Mouse (Mus musculus): Measurements from ENCODE around the gene Gapdh. TPM values are rescaled to one million over a fixed set of nuclear protein-coding genes. Genes with fewer than 3 reads are reported as not detected.

Gapdh gene
- total RNA-seq (2014; rRNA removed) (2,711 and 2,736 TPM in 2 replicates), polyA plus RNA-seq (2015; fragmentation: Nextera tagmentation; extraction: Ambion mirVana) (1,874 and 1,919 TPM in 2 replicates)

DNA sequence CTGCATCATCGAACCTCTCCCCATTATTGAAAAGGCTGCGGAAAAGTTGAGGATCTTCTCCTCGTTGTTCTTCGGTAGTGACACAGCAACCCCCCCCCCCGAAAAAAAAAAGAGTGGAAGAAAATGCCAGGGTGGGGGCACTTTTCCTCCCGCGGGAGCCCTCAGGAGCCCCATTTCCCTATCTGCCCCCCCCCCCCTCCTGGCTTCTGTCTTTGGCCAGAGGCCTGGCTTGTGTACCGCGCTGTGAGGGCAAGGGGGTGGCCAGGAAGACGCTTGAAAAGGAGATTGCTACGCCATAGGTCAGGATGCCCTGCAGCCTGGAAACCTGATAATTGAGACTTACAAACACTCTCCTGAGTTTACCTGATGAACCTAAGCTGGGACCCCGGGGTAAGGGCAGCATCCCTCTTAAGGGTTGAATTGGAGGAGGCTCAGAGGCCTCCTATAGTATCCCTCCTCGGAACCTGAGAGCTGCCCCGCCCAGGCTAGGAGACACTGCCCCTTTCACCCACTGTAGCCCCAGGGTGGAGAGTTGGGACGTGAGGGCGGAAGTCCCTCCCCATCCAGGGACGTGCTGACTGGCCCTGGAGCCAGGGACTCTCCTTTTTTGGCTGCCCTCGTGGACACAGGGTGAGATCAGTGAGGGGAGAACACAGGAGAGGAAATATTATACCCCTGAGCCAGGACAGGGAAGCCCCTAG, at the start of gene Gapdh:
TSS of gene Gapdh (minus strand) at position 417 of the 701 bp plus-strand sequence.
- peak within 1 kb of the TSS; percentile 90 for H3K27ac ChIP-seq
- H3K36me3 ChIP-seq (ENCODE audit: insufficient read depth, low read length): peaks cover 33% of the 10 kb centered on the region
- H3K9ac ChIP-seq (replicated peaks; ENCODE audit: low read length): peak within 1 kb of the TSS; percentile 78
- H3K9me3 ChIP-seq (ENCODE audit: low read length): no peaks in the 10 kb centered on the region
- H3K4me2 ChIP-seq (ENCODE audit: low read depth, low read length): peak within 1 kb of the TSS; percentile 77
- peak; percentile 19 for ATAC-seq
- no peak for TF ChIP-seq CTCF (IDR thresholded peaks at IDR 0.05; ENCODE audit: low read depth)
- peak; percentile 71 for DNase-seq (ENCODE audit: low spot score)
- peak within 1 kb of the TSS; percentile 65 for H3K4me3 ChIP-seq (ENCODE audit: low read length)
- H3K27me3 ChIP-seq (ENCODE audit: insufficient read depth, low read length): no peaks in the 10 kb centered on the region
- peaks cover 23% of the 10 kb centered on the region; the same call in 1 of the 2 replicates for H3K4me1 ChIP-seq (ENCODE audit: insufficient read depth, low read length)
- under 1% methylated on average over 17 of the region's 18 CpGs for WGBS

DNA sequence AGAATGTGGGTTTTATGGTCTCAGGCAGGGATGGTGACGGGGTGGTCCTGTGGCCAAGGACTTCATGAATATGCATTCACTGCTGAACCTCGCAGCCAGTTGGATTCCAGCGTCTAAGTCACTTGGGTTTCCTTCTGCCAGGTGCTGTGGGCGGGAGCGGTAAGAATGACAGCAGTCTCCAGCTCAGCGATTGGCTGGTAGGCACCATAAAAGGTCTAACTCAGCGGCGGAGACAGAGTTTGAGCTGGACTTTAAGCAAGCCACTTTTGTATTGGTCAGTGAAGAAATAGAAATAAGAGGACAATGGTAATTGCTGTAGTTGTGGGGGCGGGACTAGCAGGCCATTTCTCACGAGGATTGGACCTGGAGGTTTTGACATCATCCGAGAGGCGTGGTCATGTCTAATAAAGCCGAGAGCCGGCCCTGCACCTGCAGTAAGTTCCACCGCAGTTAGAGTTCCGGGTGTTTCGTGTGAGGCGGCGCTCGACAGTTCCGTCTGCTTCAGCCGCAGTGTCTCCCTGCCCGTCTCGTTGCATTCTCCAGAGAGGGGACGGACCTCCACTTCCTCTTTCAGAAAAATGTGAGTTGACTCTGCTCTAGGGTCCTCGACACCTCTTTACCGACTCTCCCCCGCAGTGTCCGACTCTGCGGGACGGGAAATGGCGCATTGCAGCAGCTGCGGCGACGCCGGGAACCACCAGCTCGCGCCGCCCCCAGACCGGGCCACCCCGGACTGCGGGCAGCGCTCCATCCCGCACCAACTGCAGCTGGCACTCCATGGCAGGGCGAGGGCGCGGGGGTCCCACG, 49.1 kb upstream of the Gapdh start, which contains the start of gene Vamp1:
TSS of gene Vamp1 (plus strand) at position 404 of the 807 bp plus-strand sequence.
- H3K9me3 ChIP-seq (ENCODE audit: low read length): no peaks in the 10 kb centered on the region
- peak within 1 kb of the TSS; percentile 72 for H3K4me3 ChIP-seq (ENCODE audit: low read length)
- DNase-seq (ENCODE audit: low spot score): peak; percentile 99
- under 1% methylated on average over 48 of the region's 48 CpGs for WGBS
- peak; percentile 98 for ATAC-seq
- no peaks in the 10 kb centered on the region; the same call in 1 of the 2 replicates for H3K27me3 ChIP-seq (ENCODE audit: insufficient read depth, low read length)
- H3K4me1 ChIP-seq (ENCODE audit: insufficient read depth, low read length): peaks cover 6% of the 10 kb centered on the region
- TF ChIP-seq CTCF (IDR thresholded peaks at IDR 0.05; ENCODE audit: low read depth): peak; percentile 22; the same call in 1 of the 2 replicates
- H3K36me3 ChIP-seq (ENCODE audit: insufficient read depth, low read length): no peaks in the 10 kb centered on the region
- H3K9ac ChIP-seq (replicated peaks; ENCODE audit: low read length): peak within 1 kb of the TSS; percentile 72
- H3K4me2 ChIP-seq (ENCODE audit: low read depth, low read length): peak within 1 kb of the TSS; percentile 94
- H3K27ac ChIP-seq: peak within 1 kb of the TSS; percentile 88

DNA sequence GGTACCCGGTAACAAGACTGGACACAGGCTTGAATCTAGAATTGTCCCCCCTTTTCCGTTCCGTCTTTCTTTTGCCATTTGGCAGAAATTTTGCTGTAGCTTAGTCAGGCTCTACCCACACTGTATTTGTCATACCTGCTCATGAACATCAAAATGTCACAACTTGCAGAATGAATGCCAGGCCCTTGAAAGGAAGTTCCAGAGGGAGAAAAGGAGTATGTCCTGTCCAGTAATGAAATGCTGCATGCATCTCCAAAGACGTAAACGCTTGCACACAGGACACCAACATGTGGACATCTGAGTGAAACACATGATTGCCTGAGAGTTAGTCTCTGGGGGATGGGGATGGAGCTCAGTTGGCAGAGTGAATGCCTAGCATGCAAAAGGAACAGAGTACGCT, 47.4 kb upstream of the Gapdh start:
- Histone ChIP-seq H3K27me3 (ENCODE audit: insufficient read depth, low read length) (no peaks in the 10 kb centered on the region; the same call in 1 of the 2 replicates), H3K9me3 (ENCODE audit: low read length) (no peaks in the 10 kb centered on the region), H3K4me1 (ENCODE audit: insufficient read depth, low read length) (peaks cover 6% of the 10 kb centered on the region), H3K27ac (no peak overlapping the region), H3K4me3 (ENCODE audit: low read length) (no peak overlapping the region), H3K4me2 (ENCODE audit: low read depth, low read length) (no peak overlapping the region), H3K36me3 (ENCODE audit: insufficient read depth, low read length) (no peaks in the 10 kb centered on the region), H3K9ac (replicated peaks; ENCODE audit: low read length) (no peak overlapping the region)
- 79% methylated on average over 6 of the region's 6 CpGs for WGBS
- DNase-seq (ENCODE audit: low spot score): no peak
- no peak for ATAC-seq
- TF ChIP-seq CTCF (IDR thresholded peaks at IDR 0.05; ENCODE audit: low read depth): no peak

DNA sequence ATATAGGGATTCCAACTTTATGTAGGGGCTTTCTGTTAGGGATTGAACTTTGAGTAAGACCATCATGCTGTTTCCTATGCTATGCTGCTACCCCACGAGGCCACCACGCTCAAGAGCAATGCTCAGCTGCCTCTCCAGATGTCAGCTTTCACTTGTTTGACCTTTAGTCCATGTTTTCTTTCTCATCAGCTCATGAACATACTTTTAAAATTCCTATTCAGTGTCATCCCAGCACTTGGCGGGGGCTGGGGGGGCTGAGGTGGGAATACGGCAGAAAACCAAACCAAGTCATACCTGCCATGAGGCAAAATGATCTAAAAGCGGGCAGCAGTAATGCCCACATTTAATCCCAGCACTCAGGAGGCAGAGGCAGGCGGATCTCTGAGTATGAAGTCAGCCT, 46.9 kb upstream of the Gapdh start:
- no peak overlapping the region for H3K4me3 ChIP-seq (ENCODE audit: low read length)

DNA sequence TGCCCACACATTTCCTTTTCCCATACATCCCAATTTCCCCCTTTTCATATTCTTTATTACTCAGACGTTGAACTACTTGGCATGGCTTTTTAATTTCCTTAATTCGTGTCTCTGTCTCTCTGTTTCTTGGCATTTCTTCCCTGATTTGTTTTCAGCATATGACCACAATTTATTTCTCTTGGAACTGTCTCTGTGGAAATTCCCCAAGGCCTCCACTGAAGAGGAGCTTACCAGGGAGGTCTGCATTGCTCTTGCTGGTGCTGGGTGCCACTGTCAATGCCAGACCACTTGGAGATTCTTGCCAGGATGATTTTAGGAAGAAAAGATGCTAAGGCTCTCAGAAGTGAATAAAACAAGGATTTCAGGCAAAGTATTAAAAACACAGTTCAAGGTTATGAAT, 46.4 kb upstream of the Gapdh start:
- ATAC-seq (no peak), DNase-seq (ENCODE audit: low spot score) (no peak)
- no peak overlapping the region for H3K4me3 ChIP-seq (ENCODE audit: low read length)
- H3K9me3 ChIP-seq (ENCODE audit: low read length): no peaks in the 10 kb centered on the region
- peaks cover 6% of the 10 kb centered on the region for H3K4me1 ChIP-seq (ENCODE audit: insufficient read depth, low read length)
- H3K27ac ChIP-seq: no peak overlapping the region
- no peaks in the 10 kb centered on the region for H3K36me3 ChIP-seq (ENCODE audit: insufficient read depth, low read length)
- no peak overlapping the region for H3K4me2 ChIP-seq (ENCODE audit: low read depth, low read length)
- H3K9ac ChIP-seq (replicated peaks; ENCODE audit: low read length): no peak overlapping the region
- H3K27me3 ChIP-seq (ENCODE audit: insufficient read depth, low read length): no peaks in the 10 kb centered on the region; the same call in 1 of the 2 replicates
- WGBS: 57% methylated on average over 2 of the region's 2 CpGs
- no peak for TF ChIP-seq CTCF (IDR thresholded peaks at IDR 0.05; ENCODE audit: low read depth)

More for the DNA sequence above, 46.9 kb upstream of the Gapdh start:
- Histone ChIP-seq H3K27ac (no peak overlapping the region), H3K4me2 (ENCODE audit: low read depth, low read length) (no peak overlapping the region), H3K36me3 (ENCODE audit: insufficient read depth, low read length) (no peaks in the 10 kb centered on the region), H3K9ac (replicated peaks; ENCODE audit: low read length) (no peak overlapping the region), H3K9me3 (ENCODE audit: low read length) (no peaks in the 10 kb centered on the region), H3K27me3 (ENCODE audit: insufficient read depth, low read length) (no peaks in the 10 kb centered on the region; the same call in 1 of the 2 replicates), H3K4me1 (ENCODE audit: insufficient read depth, low read length) (peaks cover 6% of the 10 kb centered on the region)
- WGBS: 79% methylated on average over 6 of the region's 6 CpGs
- TF ChIP-seq CTCF (IDR thresholded peaks at IDR 0.05; ENCODE audit: low read depth): no peak
- no peak for ATAC-seq
- DNase-seq (ENCODE audit: low spot score): no peak

DNA sequence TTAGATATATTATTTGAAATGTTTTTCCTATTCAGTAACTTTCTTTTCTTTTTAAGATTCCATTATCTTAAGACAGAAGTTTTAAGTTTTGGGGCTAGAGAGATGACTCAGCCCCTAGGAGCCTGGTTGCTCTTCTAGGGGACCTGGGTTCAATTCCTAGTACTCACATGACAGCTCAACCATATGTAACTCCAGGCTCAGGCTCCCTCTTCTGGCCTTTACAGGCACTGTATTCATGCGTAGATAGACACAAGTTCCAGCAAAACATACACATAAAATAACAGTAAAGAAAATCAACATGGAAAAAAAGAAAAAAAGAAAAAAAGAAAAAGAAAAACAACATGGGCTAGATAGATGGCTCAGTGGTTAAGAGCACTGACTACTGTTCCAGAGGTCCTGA, 44.2 kb upstream of the Gapdh start:
- Histone ChIP-seq H3K4me2 (ENCODE audit: low read depth, low read length) (no peak overlapping the region), H3K9ac (replicated peaks; ENCODE audit: low read length) (no peak overlapping the region), H3K27ac (no peak overlapping the region), H3K36me3 (ENCODE audit: insufficient read depth, low read length) (no peaks in the 10 kb centered on the region), H3K4me1 (ENCODE audit: insufficient read depth, low read length) (no peaks in the 10 kb centered on the region), H3K4me3 (ENCODE audit: low read length) (no peak overlapping the region), H3K27me3 (ENCODE audit: insufficient read depth, low read length) (no peaks in the 10 kb centered on the region; the same call in 1 of the 2 replicates), H3K9me3 (ENCODE audit: low read length) (no peaks in the 10 kb centered on the region)
- 94% methylated on average over 1 of the region's 1 CpGs for WGBS
- ATAC-seq: no peak
- TF ChIP-seq CTCF (IDR thresholded peaks at IDR 0.05; ENCODE audit: low read depth): peak; percentile 6; the same call in 1 of the 2 replicates
- no peak for DNase-seq (ENCODE audit: low spot score)

Measured in hindbrain, postnatal 0 days (tissue).